Mouse (Mus musculus): ENCODE data around the gene Gm9. TPM values are rescaled to one million over a fixed set of nuclear protein-coding genes. Genes with fewer than 3 reads are reported as not detected.
"Not testable (repeated sequence)": the region's sequence is repeated elsewhere in the genome, so short reads cannot be mapped to it uniquely, and the experiment has no call there.

The Gm9 gene
- polyA plus RNA-seq, 1 experiment from 2014 or later: not detected

- Histone ChIP-seq H3K4me2 (ENCODE audit: low read depth, low read length) (peak within 1 kb of the TSS; percentile 76), H3K27me3 (ENCODE audit: insufficient read depth, low read length) (no peaks in the 10 kb centered on the region), H3K4me1 (ENCODE audit: insufficient read depth) (no peaks in the 10 kb centered on the region), H3K4me3 (ENCODE audit: low read depth, low read length) (peak within 1 kb of the TSS; percentile 68), H3K27ac (ENCODE audit: low read depth) (no peak within 1 kb of the TSS), H3K36me3 (replicated peaks; ENCODE audit: insufficient read depth, low read length) (no peaks in the 10 kb centered on the region), H3K9me3 (ENCODE audit: low read length) (no peaks in the 10 kb centered on the region), H3K9ac (replicated peaks) (peak within 1 kb of the TSS; percentile 57)
- WGBS (ENCODE audit: insufficient replicate concordance): 12% methylated on average over 63 of the region's 63 CpGs
- TF ChIP-seq CTCF (IDR thresholded peaks at IDR 0.05; ENCODE audit: low read depth) (no peak), EP300 (IDR thresholded peaks at IDR 0.05; ENCODE audit: low read depth) (no peak)
- DNase-seq: peak; percentile 85
- peak; percentile 97 for ATAC-seq
Observed at GRCm38 (mm10) chrX:37191105-37191743, 19.6 kb downstream of the Gm9 start, which contains the start of the genes Ndufa1 and Rnf113a1. Ndufa1 (minus strand) TSS chrX:37191163. Rnf113a1 (plus strand) TSS chrX:37191245.

DNA sequence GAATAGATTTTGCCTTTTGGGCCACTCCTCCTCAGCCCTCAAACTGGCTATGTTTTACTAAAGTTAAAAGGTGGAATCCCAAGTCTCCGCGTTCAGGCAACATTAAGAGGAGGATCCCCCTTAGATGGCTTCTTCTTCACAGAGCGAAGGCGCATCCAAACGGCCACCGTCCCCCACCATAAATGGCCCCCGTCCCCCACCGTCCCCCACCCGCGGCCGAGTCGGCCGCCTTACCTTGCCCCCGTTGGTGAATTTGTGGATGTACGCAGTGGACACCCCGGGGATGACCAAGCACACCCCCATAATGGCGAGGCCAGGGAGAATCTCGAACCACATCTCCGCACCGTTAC, 20.1 kb downstream of the Gm9 start:
- peak overlapping the region; percentile 76 for H3K4me2 ChIP-seq (ENCODE audit: low read depth, low read length)
- DNase-seq: no peak
- WGBS (ENCODE audit: insufficient replicate concordance): 19% methylated on average over 20 of the region's 20 CpGs
- no peaks in the 10 kb centered on the region for H3K9me3 ChIP-seq (ENCODE audit: low read length)
- TF ChIP-seq CTCF (IDR thresholded peaks at IDR 0.05; ENCODE audit: low read depth): no peak
- TF ChIP-seq EP300 (IDR thresholded peaks at IDR 0.05; ENCODE audit: low read depth): no peak
- H3K27me3 ChIP-seq (ENCODE audit: insufficient read depth, low read length): no peaks in the 10 kb centered on the region
- H3K4me3 ChIP-seq (ENCODE audit: low read depth, low read length): peak overlapping the region; percentile 68
- H3K9ac ChIP-seq (replicated peaks): peak overlapping the region; percentile 57
- no peaks in the 10 kb centered on the region for H3K4me1 ChIP-seq (ENCODE audit: insufficient read depth)
- no peaks in the 10 kb centered on the region for H3K36me3 ChIP-seq (replicated peaks; ENCODE audit: insufficient read depth, low read length)
- peak; percentile 68 for ATAC-seq
- no peak overlapping the region for H3K27ac ChIP-seq (ENCODE audit: low read depth)

DNA sequence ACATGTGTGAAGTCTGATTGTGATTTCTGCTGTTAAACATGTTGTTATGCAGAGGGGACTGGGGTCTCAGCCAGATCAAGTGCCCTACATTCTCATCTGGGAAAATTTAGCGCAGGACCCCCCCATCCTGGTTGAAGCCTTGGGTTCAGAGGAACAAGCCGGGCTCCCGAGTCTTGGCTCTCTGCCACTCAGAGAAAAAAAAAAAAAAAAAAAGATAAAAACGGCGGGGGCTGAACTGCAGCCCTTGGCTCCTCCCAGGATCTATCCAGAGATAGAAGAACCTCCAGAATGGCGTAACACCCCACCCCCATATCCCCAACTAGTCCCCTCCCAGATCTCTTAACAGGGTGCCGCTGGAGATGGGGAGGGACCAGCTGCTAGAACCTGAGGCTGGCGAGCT, 26.4 kb downstream of the Gm9 start:
- not testable (repeated sequence) for H3K4me1 ChIP-seq (ENCODE audit: insufficient read depth); DNase-seq; H3K27ac ChIP-seq (ENCODE audit: low read depth); H3K4me2 ChIP-seq (ENCODE audit: low read depth, low read length); H3K9me3 ChIP-seq (ENCODE audit: low read length); H3K4me3 ChIP-seq (ENCODE audit: low read depth, low read length); H3K27me3 ChIP-seq (ENCODE audit: insufficient read depth, low read length); H3K36me3 ChIP-seq (replicated peaks; ENCODE audit: insufficient read depth, low read length); ATAC-seq; H3K9ac ChIP-seq (replicated peaks)
- 54% methylated on average over 8 of the region's 8 CpGs for WGBS (ENCODE audit: insufficient replicate concordance)

- Histone ChIP-seq H3K9me3 (ENCODE audit: low read length) (no peaks in the 10 kb centered on the region), H3K4me3 (ENCODE audit: low read depth, low read length) (no peak within 1 kb of the TSS), H3K4me2 (ENCODE audit: low read depth, low read length) (no peak within 1 kb of the TSS), H3K9ac (replicated peaks) (no peak within 1 kb of the TSS), H3K4me1 (ENCODE audit: insufficient read depth) (no peaks in the 10 kb centered on the region), H3K36me3 (replicated peaks; ENCODE audit: insufficient read depth, low read length) (no peaks in the 10 kb centered on the region), H3K27ac (ENCODE audit: low read depth) (no peak within 1 kb of the TSS), H3K27me3 (ENCODE audit: insufficient read depth, low read length) (no peaks in the 10 kb centered on the region)
- WGBS (ENCODE audit: insufficient replicate concordance): 49% methylated on average over 5 of the region's 5 CpGs
- TF ChIP-seq EP300 (IDR thresholded peaks at IDR 0.05; ENCODE audit: low read depth) (no peak), CTCF (IDR thresholded peaks at IDR 0.05; ENCODE audit: low read depth) (no peak)
- no peak for DNase-seq
- ATAC-seq: no peak
Observed at GRCm38 (mm10) chrX:37168742-37169141, 42.1 kb downstream of the Gm9 start, which contains the start of gene Akap14. Akap14 (minus strand) TSS chrX:37168842.

DNA sequence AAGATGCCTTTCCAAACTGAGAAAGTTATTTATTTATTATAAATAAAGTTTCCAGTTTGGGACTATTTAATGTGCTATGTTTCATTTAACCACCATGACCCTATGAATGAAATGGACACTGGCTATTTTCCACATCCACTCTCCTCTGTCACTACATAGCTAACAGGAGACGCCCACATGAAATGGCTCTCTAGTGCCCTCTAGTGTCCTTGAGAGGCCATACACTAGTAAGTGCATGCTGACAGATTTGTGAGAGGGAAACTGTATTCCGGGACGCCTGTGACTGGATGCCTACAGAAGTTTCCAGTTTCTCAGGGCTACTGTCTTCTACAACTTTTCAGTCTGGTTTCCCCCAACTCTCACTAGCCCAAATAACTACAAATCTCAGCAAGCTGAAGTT, 43.8 kb downstream of the Gm9 start:
- H3K27me3 ChIP-seq (ENCODE audit: insufficient read depth, low read length): no peaks in the 10 kb centered on the region
- no peak for ATAC-seq
- no peak overlapping the region for H3K4me3 ChIP-seq (ENCODE audit: low read depth, low read length)
- TF ChIP-seq CTCF (IDR thresholded peaks at IDR 0.05; ENCODE audit: low read depth) (peak; percentile 81), EP300 (IDR thresholded peaks at IDR 0.05; ENCODE audit: low read depth) (no peak)
- no peaks in the 10 kb centered on the region for H3K9me3 ChIP-seq (ENCODE audit: low read length)
- peak; percentile 40 for DNase-seq
- WGBS (ENCODE audit: insufficient replicate concordance): 26% methylated on average over 3 of the region's 3 CpGs
- no peaks in the 10 kb centered on the region for H3K4me1 ChIP-seq (ENCODE audit: insufficient read depth)
- H3K9ac ChIP-seq (replicated peaks): no peak overlapping the region
- no peak overlapping the region for H3K4me2 ChIP-seq (ENCODE audit: low read depth, low read length)
- H3K27ac ChIP-seq (ENCODE audit: low read depth): no peak overlapping the region
- H3K36me3 ChIP-seq (replicated peaks; ENCODE audit: insufficient read depth, low read length): no peaks in the 10 kb centered on the region

DNA sequence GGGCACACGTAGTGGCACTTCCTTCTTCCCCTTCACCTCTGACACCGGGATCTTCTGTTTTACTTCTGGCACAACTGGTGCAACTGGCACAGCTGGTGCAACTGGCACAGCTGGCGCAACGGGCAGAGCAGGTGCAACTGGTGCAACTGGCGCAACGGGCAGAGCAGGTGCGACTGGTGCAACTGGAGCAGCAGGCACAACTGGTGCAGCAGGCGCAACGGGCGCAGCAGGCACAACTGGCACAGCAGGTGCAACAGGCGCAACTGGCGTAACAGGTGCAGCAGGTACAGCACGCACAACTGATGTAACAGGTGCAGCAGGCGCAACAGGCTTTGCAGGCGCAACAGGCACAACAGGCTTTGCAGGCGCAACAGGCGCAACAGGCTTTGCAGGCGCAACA, 47.7 kb downstream of the Gm9 start:
- no peak overlapping the region for H3K9ac ChIP-seq (replicated peaks)
- H3K27ac ChIP-seq (ENCODE audit: low read depth): no peak overlapping the region
- no peaks in the 10 kb centered on the region for H3K4me1 ChIP-seq (ENCODE audit: insufficient read depth)
- H3K27me3 ChIP-seq (ENCODE audit: insufficient read depth, low read length): no peaks in the 10 kb centered on the region
- DNase-seq (no peak), ATAC-seq (no peak)
- no peak overlapping the region for H3K4me2 ChIP-seq (ENCODE audit: low read depth, low read length)
- TF ChIP-seq EP300 (IDR thresholded peaks at IDR 0.05; ENCODE audit: low read depth): no peak
- no peak for TF ChIP-seq CTCF (IDR thresholded peaks at IDR 0.05; ENCODE audit: low read depth)
- no peak overlapping the region for H3K4me3 ChIP-seq (ENCODE audit: low read depth, low read length)
- no peaks in the 10 kb centered on the region for H3K9me3 ChIP-seq (ENCODE audit: low read length)
- H3K36me3 ChIP-seq (replicated peaks; ENCODE audit: insufficient read depth, low read length): no peaks in the 10 kb centered on the region
- 75% methylated on average over 18 of the region's 18 CpGs for WGBS (ENCODE audit: insufficient replicate concordance)
